Mouse (Mus musculus) intestine, embryonic 14.5 days (tissue): ENCODE data around the gene Smim5. TPM values are rescaled to one million over a fixed set of nuclear protein-coding genes. Genes with fewer than 3 reads are reported as not detected.

Experiments
- ATAC-seq: fragments of 200-750 bp; cut with Nextera tagmentation; replicated peaks from 2 replicates; pipeline ENCODE4 v1.8.0; 2017; ENCODE audit warnings: low read depth, moderate number of reproducible peaks, moderate TSS enrichment, moderate library complexity; ENCODE audit not compliant: low FRiP score, low TSS enrichment
- DNase-seq: peaks from one replicate; pipeline ENCODE4 v3.0.0-alpha.2; 2018; ENCODE audit warnings: low spot score
- H3K27ac ChIP-seq: fragments of 300-500 bp; sonication (generic); 2 replicates; pipeline ENCODE4 v1.5.1; 2014; ENCODE audit warnings: low read depth, mild to moderate bottlenecking, control low read depth
- H3K27me3 ChIP-seq: fragments of 300-500 bp; sonication (generic); replicated peaks from 2 replicates; pipeline ENCODE4 v1.6.1; 2014; ENCODE audit warnings: low read length, control low read depth; ENCODE audit not compliant: control insufficient read depth, insufficient read depth
- H3K36me3 ChIP-seq: fragments of 300-500 bp; sonication (generic); 2 replicates; pipeline ENCODE4 v1.6.1; 2014; ENCODE audit warnings: low read length, control low read depth; ENCODE audit not compliant: control insufficient read depth, insufficient read depth
- H3K4me1 ChIP-seq: fragments of 300-500 bp; sonication (generic); replicated peaks from 2 replicates; pipeline ENCODE4 v1.6.1; 2014; ENCODE audit warnings: low read length, control low read depth, mixed read lengths; ENCODE audit not compliant: control insufficient read depth, insufficient read depth
- H3K4me2 ChIP-seq: fragments of 300-500 bp; sonication (generic); 2 replicates; pipeline ENCODE4 v1.6.1; 2014; ENCODE audit warnings: low read length
- H3K4me3 ChIP-seq: fragments of 300-500 bp; sonication (generic); 2 replicates; pipeline ENCODE4 v1.5.1; 2014; ENCODE audit warnings: low read depth, low read length, control low read depth, mixed read lengths
- H3K9ac ChIP-seq: fragments of 300-500 bp; sonication (generic); 2 replicates; pipeline ENCODE4 v1.6.1; 2014; ENCODE audit warnings: mild to moderate bottlenecking, low read length
- H3K9me3 ChIP-seq: fragments of 300-500 bp; sonication (generic); 2 replicates; pipeline ENCODE4 v1.6.1; 2016; ENCODE audit warnings: low read length, control low read depth; ENCODE audit not compliant: control insufficient read depth
- WGBS: fragments of 180-500 bp; shearing (Covaris S2); extraction: QIAGEN DNeasy Blood & Tissue Kit; methylation state at CpG from one replicate; pipeline ENCODE4 v1.1.7; 2014; 5-methylcytosine and 5-hydroxymethylcytosine counted together
- polyA plus RNA-seq: library from polyadenylated mRNA; unstranded; fragments of >200 nt; fragmentation: Nextera tagmentation; extraction: Ambion mirVana; gene quantifications from 2 replicates; pipeline ENCODE4 v1.2.1, GENCODE M21; 2014

The Smim5 gene
- polyA plus RNA-seq, 1 experiment from 2014 or later, result 2.5 TPM

GRCm38 (mm10) chr11:115886446-115886845 is 13.3 kb upstream of the Smim5 start:
- Histone ChIP-seq H3K4me2 (no peak overlapping the region), H3K4me3 (no peak overlapping the region), H3K9me3 (no peaks in the 10 kb centered on the region), H3K27ac (no peak overlapping the region), H3K4me1 (no peaks in the 10 kb centered on the region), H3K9ac (no peak overlapping the region), H3K36me3 (no peaks in the 10 kb centered on the region), H3K27me3 (no peaks in the 10 kb centered on the region)
- no peak for DNase-seq
- no peak for ATAC-seq
- WGBS, result 83% methylated on average over 11 of the region's 11 CpGs

DNA sequence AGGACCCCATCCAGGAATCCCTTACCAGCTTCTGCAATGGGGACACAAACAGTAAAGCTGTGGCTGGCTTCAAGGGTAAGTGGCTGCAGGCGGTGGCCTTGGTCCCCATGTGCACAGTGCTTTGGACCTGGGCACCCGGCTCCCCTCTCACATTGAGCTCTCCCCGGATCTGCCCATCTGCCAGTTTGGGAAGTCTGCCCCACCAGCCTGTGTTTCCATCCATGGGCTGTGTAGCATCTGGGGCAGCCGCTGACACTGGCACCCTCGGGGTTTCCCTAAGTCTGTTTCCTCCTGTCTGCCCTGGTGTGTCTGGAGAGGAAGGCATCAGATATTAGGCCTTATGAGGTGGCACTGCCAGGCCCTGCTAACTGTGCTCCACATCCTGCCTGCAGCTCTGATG is 11.7 kb upstream of the Smim5 start:
- H3K4me3 ChIP-seq, result no peak overlapping the region
- H3K36me3 ChIP-seq, result 0 out of 2 replicates have a peak, but pooled peaks cover 4% of the 10 kb centered on the region
- no peak for ATAC-seq
- H3K4me2 ChIP-seq, result no peak overlapping the region
- 90% methylated on average over 5 of the region's 5 CpGs for WGBS
- DNase-seq, result no peak
- H3K27ac ChIP-seq, result no peak overlapping the region
- no peak overlapping the region for H3K9ac ChIP-seq
- H3K4me1 ChIP-seq, result no peaks in the 10 kb centered on the region
- H3K27me3 ChIP-seq, result no peaks in the 10 kb centered on the region
- no peaks in the 10 kb centered on the region for H3K9me3 ChIP-seq

DNA sequence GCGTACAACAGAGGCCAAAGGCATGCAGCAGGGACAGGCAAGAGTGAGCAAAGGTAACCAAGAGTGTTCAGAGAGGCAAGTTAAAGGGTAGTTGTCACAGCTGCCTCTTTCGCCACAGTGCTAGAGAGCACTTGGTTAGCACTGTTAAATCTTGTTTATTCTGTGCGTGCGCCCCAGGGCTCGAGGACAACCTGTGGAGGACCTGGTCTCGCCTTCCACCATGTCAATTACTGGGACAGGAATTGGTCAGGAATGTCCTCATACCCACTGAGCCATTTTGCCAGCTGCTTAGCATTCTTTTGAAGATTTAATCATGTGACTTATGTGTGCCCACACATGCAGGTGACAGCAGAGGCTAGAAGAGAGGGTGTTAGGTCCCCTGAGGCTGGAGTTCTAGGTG is 10.6 kb upstream of the Smim5 start:
- Histone ChIP-seq H3K9me3 (no peaks in the 10 kb centered on the region), H3K27me3 (no peaks in the 10 kb centered on the region), H3K9ac (no peak overlapping the region), H3K27ac (no peak overlapping the region), H3K4me2 (no peak overlapping the region), H3K36me3 (0 out of 2 replicates have a peak, but pooled peaks cover 4% of the 10 kb centered on the region), H3K4me3 (no peak overlapping the region), H3K4me1 (no peaks in the 10 kb centered on the region)
- WGBS, result 80% methylated on average over 6 of the region's 6 CpGs
- DNase-seq (no peak), ATAC-seq (no peak)

DNA sequence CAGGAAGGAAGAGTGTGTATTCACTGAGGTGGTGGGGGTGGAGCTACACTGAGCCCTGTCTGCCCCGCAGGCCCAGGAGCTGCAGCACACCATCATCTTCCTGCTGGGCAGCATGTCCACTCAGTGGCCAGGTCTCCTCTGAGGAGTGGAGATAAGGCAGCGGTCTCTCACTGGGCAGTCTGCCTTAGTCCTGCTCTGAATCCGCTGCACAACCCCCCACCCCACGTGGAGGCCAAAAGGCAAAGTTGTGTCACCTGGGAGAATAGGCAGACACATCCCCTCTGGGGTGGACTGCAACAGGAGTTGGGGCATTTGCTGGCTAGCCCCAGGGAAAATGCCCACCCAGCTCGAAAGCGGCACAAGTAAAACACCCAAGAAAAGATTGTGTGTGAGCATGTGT is 7.6 kb upstream of the Smim5 start:
- Histone ChIP-seq H3K36me3 (peaks cover 17% of the 10 kb centered on the region), H3K27ac (no peak overlapping the region), H3K4me2 (no peak overlapping the region), H3K9me3 (no peaks in the 10 kb centered on the region), H3K9ac (no peak overlapping the region), H3K4me3 (no peak overlapping the region), H3K4me1 (no peaks in the 10 kb centered on the region), H3K27me3 (no peaks in the 10 kb centered on the region)
- WGBS, result 66% methylated on average over 6 of the region's 6 CpGs
- DNase-seq, result no peak
- ATAC-seq, result no peak

DNA sequence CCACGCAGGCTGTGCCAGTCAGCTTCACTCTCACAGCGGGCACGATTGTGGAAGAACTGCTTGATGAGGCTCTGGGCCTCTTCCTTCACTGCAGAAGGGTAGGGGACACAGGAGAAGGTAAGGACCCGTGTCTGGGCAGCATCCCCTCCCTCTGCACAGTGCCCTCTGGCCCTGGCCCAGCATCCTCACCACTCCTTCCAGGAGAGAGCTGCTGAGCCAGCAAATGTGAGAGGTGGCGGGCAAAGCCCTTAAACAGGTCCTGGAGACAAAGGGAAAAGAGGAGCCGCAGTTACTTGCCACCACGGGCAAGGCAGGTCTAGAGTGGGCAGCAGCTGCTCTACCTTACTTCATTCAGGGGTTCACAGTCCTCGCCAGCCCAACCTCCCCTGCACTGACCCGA is 6.7 kb upstream of the Smim5 start:
- H3K27ac ChIP-seq, result no peak overlapping the region
- DNase-seq, result no peak
- WGBS, result 92% methylated on average over 9 of the region's 9 CpGs

DNA sequence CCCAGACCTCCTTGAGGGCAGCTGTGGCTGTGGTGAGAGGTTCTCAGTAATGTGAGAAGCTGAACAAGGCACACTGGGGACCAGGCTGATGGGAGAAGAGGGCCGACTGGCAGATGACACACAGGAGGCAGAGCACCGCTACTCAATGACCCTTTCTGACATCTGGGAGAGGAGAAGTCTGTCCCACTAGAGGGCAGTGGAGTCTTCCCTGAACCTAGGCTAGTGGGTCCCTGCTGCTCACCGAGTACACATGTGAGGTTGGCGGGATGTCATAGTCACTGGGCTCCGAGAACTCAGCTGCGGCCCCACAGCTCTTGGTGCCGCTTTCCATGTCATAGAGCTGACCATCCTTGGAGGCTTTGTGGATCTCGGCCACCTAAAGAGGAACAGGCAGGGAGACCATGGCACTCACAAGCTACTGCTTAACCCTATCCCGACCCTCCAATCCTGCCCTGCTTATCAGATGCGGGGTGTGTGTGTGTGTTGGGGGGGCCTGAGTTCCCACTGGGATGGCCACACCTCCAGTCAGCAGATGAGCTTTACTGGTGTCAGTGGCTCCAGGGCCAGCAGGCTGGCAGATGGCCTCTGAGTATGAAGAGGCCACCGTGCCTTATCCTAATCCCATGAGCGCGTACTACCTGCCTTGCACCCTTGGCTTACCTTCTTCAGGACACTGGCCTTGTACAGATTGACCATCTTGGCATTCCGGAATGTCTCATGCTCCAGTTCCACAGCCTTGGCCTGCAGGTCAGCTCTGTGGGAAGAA is 4.8 kb upstream of the Smim5 start:
- Histone ChIP-seq H3K9ac (no peak overlapping the region), H3K4me3 (no peak overlapping the region), H3K36me3 (peaks cover 17% of the 10 kb centered on the region), H3K4me1 (peaks cover 4% of the 10 kb centered on the region), H3K4me2 (no peak overlapping the region), H3K9me3 (no peaks in the 10 kb centered on the region), H3K27me3 (no peaks in the 10 kb centered on the region), H3K27ac (no peak overlapping the region)
- 72% methylated on average over 14 of the region's 14 CpGs for WGBS
- DNase-seq, result no peak
- 0 out of 2 replicates have a peak, but pooled peaks have one; percentile 29 for ATAC-seq

More for the DNA sequence above, 6.7 kb upstream of the Smim5 start:
- H3K9me3 ChIP-seq, result no peaks in the 10 kb centered on the region
- ATAC-seq, result no peak
- no peaks in the 10 kb centered on the region for H3K4me1 ChIP-seq
- no peak overlapping the region for H3K4me3 ChIP-seq
- H3K36me3 ChIP-seq, result peaks cover 17% of the 10 kb centered on the region
- H3K27me3 ChIP-seq, result no peaks in the 10 kb centered on the region
- no peak overlapping the region for H3K9ac ChIP-seq
- H3K4me2 ChIP-seq, result no peak overlapping the region

DNA sequence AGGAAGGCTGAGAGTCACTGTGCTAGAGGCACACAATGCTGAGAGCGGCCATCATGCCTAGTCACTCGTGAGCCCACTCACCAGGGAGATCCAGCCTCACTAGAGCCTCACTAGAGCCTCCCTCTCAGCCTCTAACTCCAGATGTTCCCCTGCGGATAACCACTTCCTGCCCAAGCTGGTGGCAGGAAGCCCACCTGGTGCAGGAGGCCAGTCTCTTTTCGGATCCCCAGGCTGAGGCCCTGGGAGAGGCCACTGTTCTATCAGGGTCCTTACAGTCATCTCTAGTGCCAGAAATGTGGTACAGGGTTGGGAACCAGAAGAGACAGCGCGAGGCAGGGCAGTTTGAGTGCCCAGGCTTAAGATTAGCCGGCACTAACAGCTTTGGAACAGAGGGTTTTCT is 1.3 kb upstream of the Smim5 start:
- Histone ChIP-seq H3K9ac (no peak overlapping the region), H3K27me3 (no peaks in the 10 kb centered on the region), H3K36me3 (peaks cover 13% of the 10 kb centered on the region), H3K9me3 (no peaks in the 10 kb centered on the region), H3K4me3 (no peak overlapping the region), H3K4me1 (peaks cover 19% of the 10 kb centered on the region), H3K4me2 (no peak overlapping the region), H3K27ac (no peak overlapping the region)
- no peak for ATAC-seq
- no peak for DNase-seq
- WGBS, result 84% methylated on average over 7 of the region's 7 CpGs

GRCm38 (mm10) chr11:115898886-115899285 is 880 bp upstream of the Smim5 start:
- Histone ChIP-seq H3K4me1 (peaks cover 23% of the 10 kb centered on the region), H3K36me3 (peaks cover 13% of the 10 kb centered on the region), H3K27ac (no peak overlapping the region), H3K9ac (no peak overlapping the region), H3K9me3 (no peaks in the 10 kb centered on the region), H3K4me3 (no peak overlapping the region), H3K27me3 (no peaks in the 10 kb centered on the region), H3K4me2 (no peak overlapping the region)
- no peak for ATAC-seq
- 29% methylated on average over 4 of the region's 4 CpGs for WGBS
- DNase-seq, result peak; percentile 71
